Mouse (Mus musculus) thymus, adult 2 months (tissue): Measurements from ENCODE around the gene Rimbp2.

Experiments used
- CTCF ChIP-seq: fragments of 200-500 bp; IDR thresholded peaks from 2 replicates; pipeline ENCODE4 v1.5.1; 2012; ENCODE audit warnings: mild to moderate bottlenecking, control low read depth, low read length, moderate library complexity, borderline replicate concordance; ENCODE audit not compliant: control insufficient read depth, poor library complexity, insufficient read depth; ENCODE audit errors: extremely low read depth
- POLR2A ChIP-seq: fragments of 200-500 bp; IDR thresholded peaks from 2 replicates; pipeline ENCODE4 v1.6.1; 2012; ENCODE audit warnings: mild to moderate bottlenecking, low read length, control low read depth, moderate library complexity; ENCODE audit not compliant: control insufficient read depth, poor library complexity, insufficient read depth; ENCODE audit errors: extremely low read depth

DNA sequence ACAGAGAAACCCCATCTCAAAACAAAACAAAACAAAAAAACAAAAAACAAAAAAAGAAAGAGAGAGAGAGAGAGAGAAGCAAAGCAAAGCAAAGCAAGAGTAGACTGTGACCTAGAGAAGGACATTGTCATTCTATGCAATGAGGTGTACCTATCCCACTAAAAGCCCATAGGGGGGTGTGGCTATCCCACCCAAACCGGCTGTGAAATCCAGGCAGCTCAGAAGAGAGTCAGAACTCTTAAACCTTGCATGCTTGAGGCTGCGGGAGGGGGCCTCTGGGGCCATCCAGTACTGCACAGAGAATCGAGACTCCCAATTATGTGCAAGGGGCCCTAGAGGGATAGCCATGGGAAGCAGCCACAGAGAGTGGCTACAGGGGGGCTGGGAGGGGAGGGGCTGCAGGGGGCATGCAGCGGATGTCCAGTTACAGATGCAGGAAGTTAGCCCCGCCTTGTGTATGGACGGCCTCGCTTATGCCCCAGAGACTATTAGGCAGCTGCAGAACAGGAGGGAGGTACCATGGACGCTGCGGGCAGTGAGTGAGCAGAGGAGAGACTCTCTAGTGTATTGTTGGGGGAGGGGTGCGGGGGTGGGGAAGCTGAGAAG is 184.2 kb downstream of the Rimbp2 start:
- TF ChIP-seq CTCF (no peak), POLR2A (no peak)
